Mouse (Mus musculus): ENCODE results near the gene Timm23. TPM values are rescaled to one million over a fixed set of nuclear protein-coding genes. Genes with fewer than 3 reads are reported as not detected.

Timm23 gene
- total and polyA plus RNA-seq, 2 experiments, result 122 to 191 TPM

GRCm38 (mm10) chr14:32163203-32163888, 38.4 kb downstream of the Timm23 start:
- H3K27me3 ChIP-seq (ENCODE audit: control insufficient read depth, insufficient read depth, low read length), result no peaks in the 10 kb centered on the region
- no peak overlapping the region for H3K9ac ChIP-seq (ENCODE audit: low read depth, low read length)
- 58% methylated on average over 11 of the region's 11 CpGs for WGBS
- H3K79me2 ChIP-seq (ENCODE audit: control insufficient read depth, insufficient read depth, low read length), result peaks cover 37% of the 10 kb centered on the region; the same call in 1 of the 2 replicates
- no peak overlapping the region for H3K4me3 ChIP-seq (ENCODE audit: insufficient read depth, low read depth, low read length)
- TF ChIP-seq POLR2A (IDR thresholded peaks at IDR 0.05; ENCODE audit: extremely low read depth, insufficient read depth, low read length) (no peak), CTCF (IDR thresholded peaks at IDR 0.05; ENCODE audit: low read depth, low read length) (no peak)
- peaks cover 31% of the 10 kb centered on the region for H3K4me1 ChIP-seq (ENCODE audit: control insufficient read depth, insufficient read depth, low read length)
- H3K36me3 ChIP-seq (ENCODE audit: control insufficient read depth, insufficient read depth, low read length), result no peaks in the 10 kb centered on the region
- H3K27ac ChIP-seq (replicated peaks; ENCODE audit: insufficient read depth, low read depth, low read length), result peak overlapping the region; percentile 48
- no peak for DNase-seq (ENCODE audit: extremely low read depth, low read depth, low spot score)

GRCm38 (mm10) chr14:32162231-32162630, 39.5 kb downstream of the Timm23 start:
- 49% methylated on average over 5 of the region's 5 CpGs for WGBS
- peaks cover 29% of the 10 kb centered on the region for H3K4me1 ChIP-seq (ENCODE audit: control insufficient read depth, insufficient read depth, low read length)
- H3K27ac ChIP-seq (replicated peaks; ENCODE audit: insufficient read depth, low read depth, low read length), result peak overlapping the region; percentile 52
- no peak for DNase-seq (ENCODE audit: extremely low read depth, low read depth, low spot score)
- TF ChIP-seq CTCF (IDR thresholded peaks at IDR 0.05; ENCODE audit: low read depth, low read length) (no peak), POLR2A (IDR thresholded peaks at IDR 0.05; ENCODE audit: extremely low read depth, insufficient read depth, low read length) (no peak)
- H3K79me2 ChIP-seq (ENCODE audit: control insufficient read depth, insufficient read depth, low read length), result peaks cover 27% of the 10 kb centered on the region; the same call in 1 of the 2 replicates
- no peak overlapping the region for H3K4me3 ChIP-seq (ENCODE audit: insufficient read depth, low read depth, low read length)
- H3K27me3 ChIP-seq (ENCODE audit: control insufficient read depth, insufficient read depth, low read length), result no peaks in the 10 kb centered on the region
- H3K36me3 ChIP-seq (ENCODE audit: control insufficient read depth, insufficient read depth, low read length), result no peaks in the 10 kb centered on the region
- no peak overlapping the region for H3K9ac ChIP-seq (ENCODE audit: low read depth, low read length)

- DNase-seq (ENCODE audit: extremely low read depth, low read depth, low spot score), result peak; percentile 96
- Histone ChIP-seq H3K4me3 (ENCODE audit: insufficient read depth, low read depth, low read length) (peak overlapping the region; percentile 14), H3K79me2 (ENCODE audit: control insufficient read depth, insufficient read depth, low read length) (peaks cover 19% of the 10 kb centered on the region; the same call in 1 of the 2 replicates), H3K36me3 (ENCODE audit: control insufficient read depth, insufficient read depth, low read length) (no peaks in the 10 kb centered on the region), H3K4me1 (ENCODE audit: control insufficient read depth, insufficient read depth, low read length) (peaks cover 25% of the 10 kb centered on the region), H3K9ac (ENCODE audit: low read depth, low read length) (peak overlapping the region; percentile 60), H3K27ac (replicated peaks; ENCODE audit: insufficient read depth, low read depth, low read length) (peak overlapping the region; percentile 93), H3K27me3 (ENCODE audit: control insufficient read depth, insufficient read depth, low read length) (no peaks in the 10 kb centered on the region)
- 31% methylated on average over 12 of the region's 12 CpGs for WGBS
- TF ChIP-seq CTCF (IDR thresholded peaks at IDR 0.05; ENCODE audit: low read depth, low read length) (no peak), POLR2A (IDR thresholded peaks at IDR 0.05; ENCODE audit: extremely low read depth, insufficient read depth, low read length) (no peak)
Observed at GRCm38 (mm10) chr14:32161090-32161885, 40.4 kb downstream of the Timm23 start.

GRCm38 (mm10) chr14:32160563-32160962, 41.1 kb downstream of the Timm23 start:
- TF ChIP-seq CTCF (IDR thresholded peaks at IDR 0.05; ENCODE audit: low read depth, low read length) (no peak), POLR2A (IDR thresholded peaks at IDR 0.05; ENCODE audit: extremely low read depth, insufficient read depth, low read length) (no peak)
- Histone ChIP-seq H3K27ac (replicated peaks; ENCODE audit: insufficient read depth, low read depth, low read length) (peak overlapping the region; percentile 93), H3K79me2 (ENCODE audit: control insufficient read depth, insufficient read depth, low read length) (peaks cover 18% of the 10 kb centered on the region; the same call in 1 of the 2 replicates), H3K4me1 (ENCODE audit: control insufficient read depth, insufficient read depth, low read length) (peaks cover 25% of the 10 kb centered on the region), H3K36me3 (ENCODE audit: control insufficient read depth, insufficient read depth, low read length) (no peaks in the 10 kb centered on the region), H3K27me3 (ENCODE audit: control insufficient read depth, insufficient read depth, low read length) (no peaks in the 10 kb centered on the region), H3K4me3 (ENCODE audit: insufficient read depth, low read depth, low read length) (peak overlapping the region; percentile 87), H3K9ac (ENCODE audit: low read depth, low read length) (peak overlapping the region; percentile 90)
- no peak for DNase-seq (ENCODE audit: extremely low read depth, low read depth, low spot score)
- WGBS, result 5% methylated on average over 7 of the region's 7 CpGs

- no peaks in the 10 kb centered on the region for H3K27me3 ChIP-seq (ENCODE audit: control insufficient read depth, insufficient read depth, low read length)
- no peaks in the 10 kb centered on the region for H3K36me3 ChIP-seq (ENCODE audit: control insufficient read depth, insufficient read depth, low read length)
- peak; percentile 97 for DNase-seq (ENCODE audit: extremely low read depth, low read depth, low spot score)
- no peak; the same call in 1 of the 2 replicates for TF ChIP-seq CTCF (IDR thresholded peaks at IDR 0.05; ENCODE audit: low read depth, low read length)
- TF ChIP-seq POLR2A (IDR thresholded peaks at IDR 0.05; ENCODE audit: extremely low read depth, insufficient read depth, low read length), result peak; percentile 94
- H3K9ac ChIP-seq (ENCODE audit: low read depth, low read length), result peak within 1 kb of the TSS; percentile 90
- peaks cover 18% of the 10 kb centered on the region; the same call in 1 of the 2 replicates for H3K79me2 ChIP-seq (ENCODE audit: control insufficient read depth, insufficient read depth, low read length)
- peaks cover 22% of the 10 kb centered on the region for H3K4me1 ChIP-seq (ENCODE audit: control insufficient read depth, insufficient read depth, low read length)
- WGBS, result under 1% methylated on average over 40 of the region's 40 CpGs
- peak within 1 kb of the TSS; percentile 93 for H3K27ac ChIP-seq (replicated peaks; ENCODE audit: insufficient read depth, low read depth, low read length)
- peak within 1 kb of the TSS; percentile 87 for H3K4me3 ChIP-seq (ENCODE audit: insufficient read depth, low read depth, low read length)
Observed at GRCm38 (mm10) chr14:32159690-32160246, 41.9 kb downstream of the Timm23 start, which contains the start of gene Ncoa4. TSS of gene Ncoa4 (plus strand) at chr14:32159865.

Data from liver, adult 2 months (tissue).